Mouse (Mus musculus): ENCODE measurements around the gene Nit1.
A peak's percentile ranks its signal among the peaks of the same experiment; 100 is the strongest.

Nit1 gene

DNA sequence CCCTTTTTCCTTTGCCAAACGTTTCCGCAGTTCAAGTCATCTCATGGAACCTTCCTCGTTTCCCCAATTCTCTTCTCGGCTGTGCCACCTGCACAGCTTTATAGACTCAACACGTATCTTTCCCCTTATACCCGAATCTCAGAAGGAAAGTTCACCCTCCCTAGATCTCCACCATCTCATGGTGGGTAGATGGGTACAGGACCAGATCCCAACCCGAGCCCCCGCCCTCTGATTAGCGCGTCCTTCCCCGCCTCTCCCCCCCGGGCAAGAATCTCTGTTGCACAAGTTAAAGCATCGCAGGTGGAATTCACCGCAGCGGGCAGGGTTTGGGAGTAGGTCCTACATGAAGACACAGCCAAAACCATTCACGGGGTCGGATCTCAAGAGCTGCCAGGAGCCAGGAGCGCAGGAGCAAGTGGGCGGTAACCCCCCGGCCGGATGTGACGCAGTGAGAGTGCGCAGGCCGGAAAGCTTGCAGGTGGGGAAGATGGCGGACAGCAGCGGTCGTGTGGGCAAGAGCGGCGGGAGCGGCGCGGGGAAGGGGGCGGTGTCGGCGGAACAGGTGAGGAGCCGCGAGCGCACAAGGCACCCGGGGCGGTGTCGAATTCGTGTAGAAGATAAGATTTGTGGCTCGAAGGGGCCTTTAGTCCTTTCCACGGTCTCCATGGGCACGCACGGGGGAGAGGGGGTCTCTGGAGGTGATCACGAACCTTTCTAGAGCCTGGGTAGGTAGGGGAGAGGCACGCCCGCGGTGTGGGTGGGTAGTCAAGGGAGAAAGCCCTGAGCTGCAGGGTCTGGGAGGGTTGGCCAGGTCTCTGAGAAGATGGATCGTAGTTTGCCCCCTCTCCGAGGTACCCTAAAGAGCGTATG lies at the start of gene Nit1, which contains the start of gene Pfdn2:
TSS of gene Nit1 (minus strand) at position 422 of the 870 bp plus-strand sequence.
TSS of gene Pfdn2 (plus strand) at position 446 of the 870 bp plus-strand sequence.
- peak; percentile 89 to 91 for DNase-seq (ENCODE audit: low spot score in 2 of 2)

DNA sequence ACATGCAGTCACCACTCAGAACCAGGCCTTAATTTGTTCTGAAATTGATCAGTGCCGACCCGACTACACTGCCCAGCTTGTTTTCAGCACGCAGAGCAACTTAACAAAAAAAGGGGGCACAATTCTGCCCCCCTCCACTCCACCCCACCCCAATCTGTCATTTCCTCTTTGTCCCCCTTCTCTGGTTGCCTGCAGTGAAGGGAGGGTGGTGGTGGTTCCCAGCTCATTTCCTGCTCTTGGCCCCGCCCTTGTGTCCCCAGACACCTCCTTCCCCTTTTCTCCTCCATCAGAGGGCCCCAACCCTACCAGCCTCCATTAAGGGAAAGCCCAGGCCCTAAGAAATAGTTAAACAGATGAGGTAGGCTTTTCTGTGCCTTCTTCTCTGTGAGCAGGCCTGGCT lies 44.7 kb upstream of the Nit1 start:
- DNase-seq (ENCODE audit: low spot score in 2 of 2), result no peak

DNA sequence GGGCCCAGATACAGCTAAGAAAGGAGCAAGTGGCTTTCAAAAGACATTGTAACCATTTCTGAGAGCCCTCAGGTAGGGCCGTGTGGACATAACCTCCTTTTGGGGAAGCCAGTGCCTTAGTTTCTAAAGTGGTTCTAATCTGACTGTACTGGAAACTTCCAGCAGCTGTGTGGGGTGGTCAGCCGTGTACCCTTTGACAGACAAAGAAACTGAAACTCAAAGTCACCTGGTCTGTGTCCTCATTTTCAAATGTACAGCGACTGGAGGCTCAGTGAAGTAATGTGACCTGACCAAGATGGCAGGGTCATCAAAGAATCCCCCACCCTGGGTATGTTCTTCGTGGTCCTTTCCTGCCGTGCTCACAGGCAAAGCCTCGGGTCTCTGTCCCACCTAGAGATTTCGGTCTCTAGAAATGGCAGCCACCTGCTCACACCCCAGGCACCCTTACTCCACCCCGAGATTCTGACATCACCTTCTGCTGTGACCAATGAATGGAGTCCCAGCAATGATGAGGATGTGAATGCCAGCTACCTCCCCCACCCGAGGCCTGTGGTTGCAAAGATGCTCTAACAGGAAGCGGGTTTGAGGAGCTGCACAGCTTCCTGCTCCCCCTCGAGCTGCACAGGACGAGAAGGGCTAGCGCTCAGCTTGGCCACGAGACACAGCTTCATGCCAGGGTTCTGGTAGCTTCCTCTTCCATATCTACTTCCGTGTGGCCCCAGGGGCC lies 43.1 kb upstream of the Nit1 start, which contains the start of gene Arhgap30:
TSS of gene Arhgap30 (plus strand) at position 579 of the 727 bp plus-strand sequence.
- peak in 1 of 2 experiments; percentile 12 for DNase-seq (ENCODE audit: low spot score in 2 of 2)

DNA sequence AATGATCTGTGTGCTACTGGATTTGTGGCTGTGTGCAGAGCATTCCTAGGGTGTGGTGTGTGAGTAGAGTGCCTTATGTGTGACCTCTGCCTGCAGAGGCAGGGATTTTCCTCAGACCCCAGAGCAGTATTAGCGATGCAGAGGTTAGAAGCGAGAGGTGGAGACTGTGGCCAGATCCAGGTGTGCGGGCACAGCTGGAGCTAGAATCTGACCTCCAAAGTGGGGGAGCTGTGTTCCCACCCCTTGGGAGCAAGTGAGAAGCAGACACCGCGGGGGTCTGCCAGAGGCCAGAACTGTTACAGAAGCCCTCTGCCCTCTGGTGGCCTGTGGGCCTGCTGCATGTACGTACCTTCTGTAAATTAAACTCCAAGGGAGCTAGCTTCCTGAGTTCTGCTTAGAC lies 41.7 kb upstream of the Nit1 start:
- no peak for DNase-seq (ENCODE audit: low spot score in 2 of 2)

DNA sequence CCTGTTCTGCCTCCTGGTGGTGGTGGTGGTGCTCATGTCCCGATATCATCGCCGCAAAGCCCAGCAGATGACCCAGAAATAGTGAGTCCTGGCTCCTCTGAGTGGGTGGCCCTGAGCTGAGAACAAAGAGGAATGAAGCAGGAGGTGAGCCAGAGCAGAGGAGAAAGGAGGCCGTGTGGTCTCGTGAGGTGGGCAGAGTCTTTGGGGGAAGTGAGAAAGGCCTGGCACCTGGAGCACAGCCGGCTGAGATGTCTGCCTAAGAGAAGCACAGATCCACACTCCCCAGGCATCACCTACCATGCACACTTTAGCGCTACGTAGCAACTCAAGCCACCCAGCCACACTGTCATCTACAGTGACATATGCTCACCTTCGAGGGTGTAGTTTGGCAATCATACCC lies 39.7 kb upstream of the Nit1 start:
- DNase-seq (ENCODE audit: low spot score in 2 of 2), result no peak

DNA sequence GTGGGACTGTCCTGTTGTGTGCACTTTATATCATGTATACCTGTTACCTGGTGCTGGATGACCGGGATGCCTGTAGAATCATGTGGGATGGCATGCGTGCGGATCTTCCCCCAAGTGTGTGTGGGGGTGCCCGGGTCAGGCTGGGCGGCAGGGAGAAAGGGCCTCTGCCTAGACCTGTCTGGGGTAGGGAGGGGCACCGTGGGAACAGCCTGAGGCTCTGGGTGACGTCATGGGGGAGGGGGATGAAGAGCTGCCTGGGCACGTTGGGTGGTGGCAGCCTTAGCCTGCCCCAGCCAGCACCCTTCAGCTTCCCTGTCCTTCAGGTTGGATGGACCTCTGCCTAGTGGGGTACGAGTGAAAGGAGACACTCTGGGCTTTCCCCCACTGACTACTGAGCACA lies 38.9 kb upstream of the Nit1 start:
- no peak for DNase-seq (ENCODE audit: low spot score in 2 of 2)

DNA sequence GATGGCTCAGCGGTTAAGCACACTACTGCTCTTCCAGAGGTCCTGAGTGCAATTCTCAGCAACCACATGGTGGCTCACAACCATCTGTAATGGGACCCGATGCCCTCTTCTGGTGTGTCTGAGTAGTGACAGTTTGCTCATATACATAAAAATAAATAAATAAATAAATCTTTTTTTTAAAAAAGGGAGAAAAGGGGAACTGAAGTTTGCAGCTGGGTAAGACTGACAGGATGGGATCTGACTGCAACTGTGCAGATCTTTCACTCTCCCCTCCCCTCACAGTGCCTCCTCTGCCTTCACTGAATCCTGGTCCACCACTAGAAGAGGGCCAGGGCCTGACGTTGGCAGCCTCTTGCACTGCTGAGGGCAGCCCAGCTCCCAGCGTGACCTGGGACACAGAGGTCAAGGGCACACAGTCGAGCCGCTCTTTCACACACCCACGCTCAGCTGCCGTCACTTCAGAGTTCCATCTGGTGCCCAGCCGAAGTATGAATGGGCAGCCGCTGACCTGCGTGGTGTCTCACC lies 36.7 kb upstream of the Nit1 start:
- DNase-seq (ENCODE audit: low spot score in 2 of 2), result no peak

DNA sequence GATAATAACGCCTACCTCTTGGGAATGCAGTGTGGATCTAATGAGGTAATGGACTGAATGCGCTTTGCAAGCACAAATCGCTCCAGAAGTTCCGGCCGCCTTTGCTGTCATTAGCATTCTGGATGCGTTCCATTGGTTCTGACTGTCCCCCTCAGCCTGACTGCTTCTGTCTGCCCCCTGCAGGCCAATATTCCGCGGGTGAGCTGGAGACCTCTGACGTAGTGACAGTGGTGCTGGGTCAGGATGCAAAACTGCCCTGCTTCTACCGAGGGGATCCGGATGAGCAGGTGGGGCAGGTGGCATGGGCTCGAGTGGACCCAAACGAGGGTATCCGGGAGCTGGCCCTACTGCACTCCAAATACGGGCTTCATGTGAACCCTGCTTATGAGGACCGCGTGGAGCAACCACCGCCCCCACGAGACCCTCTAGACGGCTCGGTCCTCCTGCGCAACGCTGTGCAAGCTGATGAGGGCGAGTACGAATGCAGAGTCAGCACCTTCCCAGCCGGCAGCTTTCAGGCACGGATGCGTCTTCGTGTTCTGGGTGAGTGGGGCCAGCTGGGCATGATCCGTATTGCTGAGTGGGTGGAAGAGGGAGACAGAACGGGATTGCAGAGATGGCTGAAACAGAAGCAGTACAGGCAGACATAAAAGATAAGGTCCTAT lies 34.6 kb upstream of the Nit1 start:
- DNase-seq (ENCODE audit: low spot score in 2 of 2), result peak; percentile 61 to 67

DNA sequence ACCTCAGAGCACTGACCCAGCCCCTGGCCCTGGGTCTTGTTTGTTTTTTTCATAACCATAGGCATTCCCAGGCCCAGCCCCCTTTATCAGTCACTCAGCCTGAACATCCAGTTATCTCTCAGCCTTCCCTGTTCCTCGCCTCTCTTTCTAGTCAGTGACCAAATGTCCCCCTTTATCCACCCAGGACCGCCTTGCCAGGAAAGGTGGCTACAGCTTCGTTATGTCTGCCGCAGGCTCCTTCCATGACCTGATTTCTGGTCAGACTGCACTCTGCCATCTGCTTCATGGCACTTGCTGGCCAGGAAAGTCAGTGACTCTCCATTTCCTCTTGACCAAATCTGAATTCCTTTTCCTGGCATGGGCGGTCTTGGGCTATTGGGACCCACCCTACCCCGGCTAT lies 32.9 kb upstream of the Nit1 start:
- no peak for DNase-seq (ENCODE audit: low spot score in 2 of 2)

DNA sequence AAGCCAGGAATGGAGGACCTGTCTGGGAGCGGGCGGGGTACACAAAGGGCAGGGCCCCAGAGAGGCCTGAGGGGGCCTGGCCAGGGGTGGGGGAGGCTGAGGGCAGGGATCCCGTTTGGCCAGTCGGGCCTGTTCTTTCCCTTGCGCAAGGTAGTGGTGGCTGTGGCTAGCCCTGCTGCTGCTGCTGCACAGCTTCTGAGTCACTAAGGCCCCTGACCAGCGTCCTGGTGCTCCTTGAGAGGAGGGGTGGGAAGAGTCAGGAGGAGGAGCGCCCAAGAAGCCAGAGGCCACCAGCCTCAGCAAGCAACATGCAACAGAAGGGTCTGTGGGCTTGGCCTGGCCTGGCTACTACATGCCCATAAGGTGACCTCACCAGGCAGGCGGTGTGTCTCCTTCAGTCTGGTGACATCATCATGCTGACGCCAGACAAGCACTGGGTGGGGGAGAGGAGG lies 30.2 kb upstream of the Nit1 start:
- DNase-seq (ENCODE audit: low spot score in 2 of 2), result no peak

DNA sequence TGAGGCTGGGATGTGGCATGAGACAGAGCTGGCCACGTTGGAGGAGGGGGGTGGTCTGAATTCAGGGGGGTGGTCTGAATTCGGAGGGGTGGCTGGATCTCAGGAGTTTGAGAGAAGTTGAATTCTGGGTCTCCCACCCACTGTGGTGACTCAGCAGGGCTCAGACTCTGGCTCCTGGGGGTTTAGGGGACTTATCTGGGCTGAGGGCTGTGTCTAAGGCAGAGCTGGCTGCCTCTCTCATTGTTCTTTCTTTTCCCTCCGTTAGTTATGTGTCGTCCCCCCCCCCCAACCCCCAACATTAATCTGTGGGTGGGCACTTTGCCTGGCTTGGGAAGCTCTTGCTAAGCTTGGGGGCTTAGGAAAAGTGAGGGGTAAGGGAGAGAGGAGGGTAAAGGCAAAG lies 28.5 kb upstream of the Nit1 start:
- no peak for DNase-seq (ENCODE audit: low spot score in 2 of 2)

DNA sequence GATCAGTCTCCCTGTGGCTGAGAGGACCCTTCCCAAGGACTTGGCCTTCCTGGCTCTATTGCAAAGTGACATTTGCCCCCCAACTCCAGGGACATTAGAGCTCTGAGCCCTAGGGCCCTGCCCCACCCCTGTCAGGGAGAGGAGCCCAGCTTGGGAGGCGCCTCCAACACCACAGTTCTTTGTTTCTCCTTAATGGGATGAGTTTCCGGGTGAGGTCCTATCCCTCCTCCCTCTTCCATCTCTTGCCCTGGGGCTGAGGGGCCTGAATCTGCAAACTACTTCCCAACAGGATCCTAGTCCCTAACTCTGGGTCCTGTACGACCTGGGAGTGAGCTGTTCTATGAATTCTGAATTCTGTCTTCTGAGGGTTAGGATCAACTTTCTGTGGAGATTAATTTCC lies 27.4 kb upstream of the Nit1 start:
- no peak for DNase-seq (ENCODE audit: low spot score in 2 of 2)

DNA sequence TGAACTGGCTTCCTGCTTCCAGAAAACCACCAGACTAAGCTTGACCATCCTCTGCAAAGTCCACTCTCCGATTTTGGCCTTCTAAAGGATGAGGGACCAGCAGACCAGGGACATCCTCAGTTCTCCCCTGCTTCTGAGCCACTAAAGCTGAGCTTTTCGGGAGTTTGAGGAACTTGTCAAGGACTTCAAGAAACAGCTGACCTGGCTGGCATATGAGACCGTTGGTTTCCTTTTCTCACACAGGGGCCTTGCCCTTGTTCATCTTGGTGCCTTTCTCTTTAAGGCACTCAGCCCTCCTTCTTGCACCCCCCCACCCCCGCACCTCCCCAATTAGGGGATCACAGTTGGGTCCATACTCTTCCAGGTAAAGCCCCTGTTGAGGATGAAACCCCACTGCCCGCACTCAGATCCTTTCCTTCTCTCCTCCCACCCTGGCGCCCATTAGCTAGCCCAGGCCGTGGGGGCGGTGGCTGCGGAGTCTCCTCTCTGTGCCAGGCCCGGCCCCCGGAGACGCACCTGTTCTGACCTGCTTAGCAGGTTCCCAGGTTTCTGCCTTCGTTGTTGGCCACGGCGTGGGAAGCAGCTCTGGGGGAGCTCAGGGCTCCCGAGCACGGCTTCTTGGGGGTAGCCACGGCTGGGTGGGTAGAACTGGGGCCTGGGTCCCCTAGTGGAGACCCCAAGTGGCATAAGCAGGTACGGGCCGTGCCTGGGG lies 24.6 kb upstream of the Nit1 start, which contains the start of gene Nectin4:
TSS of gene Nectin4 (plus strand) at position 255 of the 712 bp plus-strand sequence.
- no peak for DNase-seq (ENCODE audit: low spot score in 2 of 2)

DNA sequence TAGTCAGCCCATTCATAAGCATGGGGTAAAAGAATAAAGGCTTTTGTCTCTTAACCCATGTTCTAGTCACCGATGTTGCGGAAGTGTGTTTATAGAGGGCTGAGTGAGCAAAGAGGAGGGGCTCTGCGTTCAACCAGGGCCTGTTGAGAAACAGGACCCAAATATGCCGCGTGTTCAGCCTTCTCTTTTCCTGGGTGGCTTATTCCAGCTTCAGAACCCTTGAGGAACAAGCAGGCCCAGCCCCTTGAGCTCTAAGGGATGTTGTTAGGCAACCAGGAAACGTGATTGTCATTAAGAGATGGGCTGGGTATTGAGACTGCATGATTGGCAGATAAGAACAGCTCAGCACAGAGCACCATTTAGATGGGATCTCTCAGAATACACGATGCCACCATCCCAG lies 20.5 kb upstream of the Nit1 start:
- DNase-seq (ENCODE audit: low spot score in 2 of 2), result no peak

DNA sequence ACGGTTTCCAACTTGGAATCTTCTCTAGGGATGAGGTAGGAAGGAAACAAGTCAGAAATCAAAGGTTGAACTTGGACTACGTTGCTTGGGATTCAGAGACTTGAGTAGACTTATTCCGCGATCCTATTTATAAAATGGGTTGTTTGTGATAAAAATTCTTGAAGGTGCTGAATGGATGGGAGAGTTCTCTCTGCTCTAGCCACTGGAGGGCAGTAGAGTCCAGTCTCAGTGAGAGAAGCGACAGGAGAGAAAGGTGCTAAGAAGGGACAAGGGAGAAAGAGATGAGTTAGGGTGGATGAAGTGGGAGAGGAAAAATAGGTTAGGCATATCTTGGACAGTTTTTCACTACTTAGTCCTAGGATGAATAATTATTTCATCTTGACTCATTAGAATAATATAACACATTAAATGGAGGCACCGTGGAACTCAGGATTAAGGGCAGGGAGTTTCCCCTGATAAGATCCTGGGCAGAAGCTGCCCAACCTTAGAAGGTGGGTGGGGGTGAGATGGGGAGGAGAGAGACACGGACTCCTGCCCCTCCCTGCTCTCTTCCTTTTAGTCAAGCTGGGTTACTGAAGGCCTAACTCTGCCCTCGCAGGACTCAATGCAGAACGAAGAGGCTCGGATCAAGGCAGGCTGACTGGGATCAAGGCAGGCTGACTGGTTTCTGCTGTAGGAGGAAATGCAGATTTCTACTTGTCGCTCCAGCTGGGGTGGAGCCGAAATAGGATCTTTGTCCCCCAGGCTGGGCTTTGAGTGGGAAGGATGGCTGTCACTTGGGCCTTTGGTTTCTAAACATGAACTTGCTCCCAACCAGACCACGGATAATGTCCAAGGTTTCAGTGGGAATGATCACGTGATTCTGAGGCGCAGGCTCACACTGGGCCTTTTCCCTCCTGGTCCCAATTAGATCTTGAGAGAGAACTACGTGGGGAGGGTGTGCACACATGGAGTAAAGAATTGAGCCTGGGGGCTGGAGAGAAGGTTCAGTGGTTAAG lies 16.0 kb upstream of the Nit1 start:
- peak; percentile 73 for DNase-seq (ENCODE audit: low spot score in 2 of 2)

DNA sequence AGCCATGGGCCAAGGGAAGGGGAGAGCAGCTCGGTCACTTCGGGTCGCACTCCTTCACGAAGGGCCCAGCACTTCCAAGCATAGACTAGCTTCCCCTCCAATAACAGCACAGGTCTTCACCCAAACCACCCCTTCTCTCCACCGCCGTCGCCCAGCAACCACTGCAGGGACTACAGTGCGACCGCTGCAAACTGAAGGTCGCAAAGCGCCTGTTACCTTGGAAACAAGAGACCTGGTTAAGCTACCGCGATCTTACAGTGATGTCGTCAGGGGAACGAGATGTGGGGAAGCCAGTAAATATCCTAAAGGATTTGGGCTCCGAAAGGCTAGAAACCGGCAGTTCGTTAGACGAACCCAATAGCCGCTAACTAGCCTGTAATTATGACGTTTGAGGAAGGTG lies 15.2 kb upstream of the Nit1 start, which contains the start of gene Klhdc9:
TSS of gene Klhdc9 (minus strand) at position 143 of the 400 bp plus-strand sequence.
- DNase-seq (ENCODE audit: low spot score in 2 of 2), result peak; percentile 86 to 95

DNA sequence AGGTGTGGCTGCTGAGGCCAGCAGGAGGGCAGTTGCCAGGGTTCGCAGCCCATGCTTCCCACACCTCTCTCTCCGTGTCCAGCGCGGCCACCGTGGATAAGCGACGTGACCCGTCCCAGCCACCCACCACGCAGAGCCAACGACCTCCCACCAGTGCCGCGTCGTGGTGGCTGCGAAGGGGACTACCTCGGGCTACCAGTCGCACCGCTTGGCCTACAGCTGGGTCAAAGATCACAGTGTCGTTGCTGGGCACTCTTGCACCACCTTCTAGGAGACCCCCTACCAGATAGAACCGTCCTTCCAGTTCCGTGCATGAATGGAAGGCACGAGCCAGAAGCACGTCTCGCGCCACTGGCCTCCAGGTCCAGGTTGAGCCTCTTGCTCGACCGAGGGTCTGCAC lies 14.8 kb upstream of the Nit1 start:
- DNase-seq (ENCODE audit: low spot score in 2 of 2), result peak in 1 of 2 experiments; percentile 26

DNA sequence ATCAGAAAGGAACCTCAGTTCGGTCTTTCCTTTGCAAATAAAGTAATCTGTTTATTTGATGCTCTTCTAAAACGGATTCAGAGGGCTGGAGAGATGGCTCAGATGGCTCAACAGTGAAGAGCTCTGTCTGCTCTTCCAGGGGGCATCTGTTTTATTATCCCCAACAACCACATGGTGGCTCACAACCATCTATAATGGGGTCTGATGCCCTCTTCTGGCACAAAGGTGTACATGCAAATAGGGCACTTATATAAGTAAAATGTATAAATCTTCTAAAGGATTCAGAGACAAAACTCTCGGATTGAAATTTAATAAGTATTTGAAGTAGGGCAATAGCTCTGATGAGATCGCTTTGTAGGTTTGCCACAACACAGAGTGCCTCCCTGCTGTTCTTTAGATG lies 13.0 kb upstream of the Nit1 start:
- peak; percentile 15 to 47 for DNase-seq (ENCODE audit: low spot score in 2 of 2)

DNA sequence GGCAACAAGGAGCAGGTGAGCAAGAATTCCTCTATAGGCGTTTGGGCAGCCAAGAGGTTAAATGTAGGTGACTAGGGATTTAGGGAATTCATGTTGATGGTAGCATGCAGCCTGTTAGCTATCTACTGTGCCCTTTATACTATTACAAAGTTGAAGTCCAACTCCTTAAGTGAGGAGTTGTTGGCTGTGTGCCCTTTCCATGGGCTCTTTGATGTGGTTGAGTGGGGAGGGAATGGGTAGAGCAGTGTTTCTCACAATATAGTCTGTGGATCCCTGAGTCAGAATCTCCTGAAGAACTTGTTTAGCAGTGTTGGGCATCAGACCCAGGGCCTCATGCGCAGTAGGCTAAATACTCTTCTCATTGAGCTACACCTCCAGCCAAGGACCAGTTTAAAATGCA lies 11.4 kb upstream of the Nit1 start:
- DNase-seq (ENCODE audit: low spot score in 2 of 2), result no peak

DNA sequence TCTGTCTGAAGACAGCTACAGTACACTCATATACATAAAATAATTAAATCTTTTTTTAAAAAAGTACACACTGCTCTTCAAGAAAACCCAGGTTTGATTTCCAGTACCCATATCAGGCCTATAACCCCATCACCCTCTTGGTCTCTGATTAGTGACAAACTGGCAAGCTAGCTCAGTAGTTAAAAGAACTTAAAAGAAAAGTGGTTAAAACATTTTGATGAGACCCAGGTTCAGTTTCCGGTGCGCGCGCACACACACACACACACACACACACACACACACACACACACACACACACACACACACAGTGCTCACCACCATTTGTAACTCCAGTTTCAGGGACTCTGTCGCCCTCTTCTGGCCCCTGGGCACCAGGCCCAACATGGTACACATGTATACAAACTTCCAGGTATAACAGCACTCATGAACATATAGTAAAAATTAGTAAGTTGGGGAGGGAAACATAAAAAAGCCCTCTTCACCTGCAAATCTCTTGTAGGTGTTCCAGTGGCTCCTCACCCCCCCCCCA lies 10.4 kb upstream of the Nit1 start:
- DNase-seq (ENCODE audit: low spot score in 2 of 2), result no peak

All from frontal cortex, postnatal 36 days (tissue).